Mouse (Mus musculus): ENCODE measurements around the gene Ythdf2.
"Not testable (repeated sequence)": the region's sequence is repeated elsewhere in the genome, so short reads cannot be mapped to it uniquely, and the experiment has no call there.

Ythdf2 gene

DNA sequence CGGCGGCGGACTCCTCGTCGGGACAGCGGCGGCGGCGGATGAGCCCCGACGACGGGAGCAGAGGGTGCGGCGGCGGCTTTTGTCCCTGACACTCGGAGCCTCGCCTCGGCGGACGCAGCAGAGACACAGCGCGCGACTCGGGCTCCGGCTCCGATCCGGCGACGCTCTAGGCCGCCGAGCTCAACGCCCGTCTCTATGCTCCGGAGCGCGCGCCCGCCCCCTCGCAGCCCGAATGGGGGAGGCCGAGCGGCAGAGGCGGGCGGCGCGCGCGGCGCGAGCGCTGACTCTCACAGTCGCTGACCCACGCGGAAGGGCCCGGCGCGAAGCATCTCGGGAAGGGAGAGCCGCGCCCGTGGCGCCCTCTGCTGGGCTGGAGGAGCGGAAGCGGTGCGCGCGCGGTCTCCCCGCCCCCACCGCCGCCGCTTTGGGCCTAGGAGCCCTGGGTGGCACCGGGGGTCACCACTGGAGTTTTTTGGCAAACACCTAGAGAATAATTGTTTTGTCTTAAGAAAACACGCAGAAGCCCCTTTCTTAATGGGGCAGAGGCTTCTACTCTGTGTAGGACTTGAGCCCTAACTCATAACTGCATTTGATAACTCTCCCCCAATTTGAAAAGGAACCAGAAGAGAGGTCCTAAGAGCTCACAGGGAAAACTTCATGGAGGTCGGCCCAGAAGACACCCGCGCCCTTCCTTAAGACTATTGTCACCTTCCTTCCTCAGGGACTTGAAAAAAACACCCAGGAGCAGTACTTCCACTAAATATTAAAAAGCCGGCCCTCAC lies at the start of gene Ythdf2:
Gene Ythdf2, minus strand, starts transcription at position 351 of the 782 bp plus-strand sequence.
- DNase-seq (ENCODE audit: low spot score), result peak; percentile 98

DNA sequence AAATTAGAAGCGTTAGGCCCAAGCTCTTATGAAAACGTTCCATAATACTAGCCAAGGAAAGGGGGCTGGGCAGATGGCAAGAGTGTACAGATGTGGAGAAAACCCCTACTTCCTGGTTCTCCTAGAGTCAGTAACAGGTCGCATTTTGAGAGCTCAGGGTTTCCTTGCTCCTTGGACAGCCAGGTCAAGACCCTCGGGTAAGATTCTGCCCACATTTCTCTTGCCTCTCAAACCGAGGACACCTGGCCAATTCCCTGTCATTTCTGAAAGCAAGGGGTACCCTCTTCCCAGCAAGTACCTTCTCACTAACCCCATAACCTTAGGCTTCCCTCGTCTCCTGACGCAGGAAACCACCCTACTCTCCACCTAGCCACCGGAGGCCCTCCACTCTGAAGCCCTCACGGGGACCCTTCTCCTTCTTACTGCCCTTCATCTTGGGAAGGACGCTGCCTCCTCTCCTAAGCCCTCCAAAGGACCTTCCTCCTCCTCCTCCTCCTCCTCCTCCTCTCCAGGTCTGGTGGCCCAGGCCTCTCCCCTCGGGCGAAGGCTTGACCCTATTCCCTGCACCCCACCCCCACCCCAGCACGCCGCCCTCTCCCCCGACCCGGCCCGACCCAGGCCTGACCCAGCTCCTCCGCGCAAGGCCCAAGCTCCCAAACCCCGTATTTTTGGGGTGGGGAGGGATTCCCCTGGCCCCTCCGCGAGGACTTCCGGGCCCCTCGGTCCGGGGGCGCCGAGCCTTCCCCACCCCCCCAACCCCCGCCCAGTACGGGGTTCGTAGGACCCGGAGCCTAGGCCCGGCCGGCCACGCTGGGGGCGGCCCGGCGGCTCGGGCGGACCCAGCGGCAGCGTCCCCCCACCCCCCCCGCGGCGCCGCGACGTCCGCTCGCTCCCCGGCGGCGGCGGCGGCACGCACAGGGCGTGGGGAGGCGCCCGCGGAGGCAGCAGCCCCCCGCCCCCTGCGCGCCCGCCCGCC lies 48.6 kb upstream of the Ythdf2 start:
- no peak for DNase-seq (ENCODE audit: low spot score)

DNA sequence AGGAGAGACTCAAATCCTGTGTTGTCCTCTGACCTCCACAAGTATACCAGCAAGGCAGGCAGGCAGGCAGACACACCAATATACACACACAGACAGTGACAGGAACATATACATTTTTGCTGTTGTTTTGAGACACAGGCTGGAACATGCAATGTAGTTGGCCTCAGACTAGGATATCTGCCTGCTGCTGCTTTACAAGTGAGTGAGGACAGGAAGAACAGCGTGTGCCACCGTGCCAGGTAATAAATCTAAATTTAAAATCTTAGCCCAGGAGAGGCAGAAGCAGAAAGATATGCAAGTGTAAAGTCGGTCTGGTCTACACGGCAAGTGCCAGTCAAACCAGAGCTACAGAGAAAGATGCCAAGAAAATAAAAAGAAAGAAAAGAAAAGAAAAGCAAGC lies 47.1 kb upstream of the Ythdf2 start:
- DNase-seq (ENCODE audit: low spot score), result no peak

DNA sequence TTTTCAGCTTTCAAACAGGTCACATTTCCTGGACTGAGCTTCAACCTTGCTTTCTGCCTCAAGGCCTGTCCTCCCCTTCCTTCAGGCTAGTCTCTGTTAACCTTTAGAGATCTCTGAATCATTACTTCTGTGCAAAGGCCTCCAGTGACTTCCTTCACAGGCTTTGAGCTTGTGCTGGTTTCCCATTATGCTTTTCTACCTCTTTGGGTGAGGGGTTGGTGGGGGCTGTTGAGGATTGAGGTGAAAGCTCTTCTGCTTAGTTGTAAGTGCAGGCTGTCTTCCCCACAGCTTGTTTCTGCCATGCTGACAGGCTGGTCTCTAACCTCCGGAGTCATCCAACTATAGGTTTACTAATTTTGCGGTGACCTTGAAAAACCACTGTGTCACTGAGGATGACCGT lies 44.3 kb upstream of the Ythdf2 start:
- DNase-seq (ENCODE audit: low spot score), result no peak

DNA sequence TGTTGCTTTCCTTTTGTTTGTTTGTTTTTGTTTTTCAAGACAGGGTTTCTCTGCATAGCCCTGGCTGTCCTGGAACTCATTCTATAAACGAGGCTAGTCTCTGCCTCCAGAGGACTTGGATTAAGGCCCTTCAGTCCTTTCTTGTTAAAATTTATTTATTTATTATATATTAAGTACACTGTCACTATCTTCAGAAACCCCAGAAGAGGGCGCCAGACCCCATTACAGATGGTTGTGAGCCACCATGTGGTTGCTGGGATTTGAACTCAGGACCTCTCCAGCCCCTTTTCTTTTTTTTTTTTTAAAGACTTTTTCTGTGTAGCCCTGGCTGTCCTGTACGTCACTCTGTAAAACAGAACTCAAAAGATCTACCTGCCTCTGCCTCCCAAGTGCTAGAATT lies 42.9 kb upstream of the Ythdf2 start:
- DNase-seq (ENCODE audit: low spot score), result no peak

DNA sequence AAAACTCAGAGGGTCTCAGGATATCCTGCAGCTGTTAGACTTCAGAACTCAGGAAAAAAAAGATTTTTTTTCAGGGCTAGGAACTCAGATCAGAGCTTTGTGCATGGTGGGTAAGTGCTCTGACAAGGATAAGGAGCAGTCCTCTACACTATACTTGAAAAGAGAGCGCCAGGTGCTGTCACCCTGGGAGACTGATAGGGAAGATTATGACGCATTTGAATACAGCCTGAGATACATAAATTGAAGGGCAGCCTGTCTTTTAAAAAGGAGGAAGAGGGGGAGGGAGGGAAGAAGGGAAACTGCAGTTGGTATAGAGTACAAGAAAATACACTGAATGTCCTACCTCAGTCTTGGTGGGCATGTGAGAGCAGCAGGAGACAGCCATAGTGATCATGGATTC lies 41.5 kb upstream of the Ythdf2 start:
- DNase-seq (ENCODE audit: low spot score), result no peak

DNA sequence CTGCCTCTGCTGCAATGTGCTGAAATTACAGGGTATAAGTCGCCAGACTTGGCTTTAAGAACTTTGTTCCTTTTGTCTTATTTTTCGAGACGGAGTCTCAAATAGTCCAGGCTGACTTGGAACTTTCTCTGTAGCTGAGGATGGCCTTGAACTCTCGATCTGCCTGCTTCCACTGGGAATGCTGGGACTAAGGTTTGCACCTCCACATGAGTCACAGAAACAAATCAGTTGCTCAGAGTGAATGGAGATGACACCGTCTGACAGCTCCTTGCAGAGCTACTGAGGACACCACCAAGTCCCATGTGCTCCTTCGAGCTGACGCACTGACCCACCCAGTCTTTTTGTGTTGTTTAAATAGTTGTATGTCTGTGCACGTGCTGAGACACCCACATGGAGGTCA lies 41.0 kb upstream of the Ythdf2 start:
- no peak for DNase-seq (ENCODE audit: low spot score)

DNA sequence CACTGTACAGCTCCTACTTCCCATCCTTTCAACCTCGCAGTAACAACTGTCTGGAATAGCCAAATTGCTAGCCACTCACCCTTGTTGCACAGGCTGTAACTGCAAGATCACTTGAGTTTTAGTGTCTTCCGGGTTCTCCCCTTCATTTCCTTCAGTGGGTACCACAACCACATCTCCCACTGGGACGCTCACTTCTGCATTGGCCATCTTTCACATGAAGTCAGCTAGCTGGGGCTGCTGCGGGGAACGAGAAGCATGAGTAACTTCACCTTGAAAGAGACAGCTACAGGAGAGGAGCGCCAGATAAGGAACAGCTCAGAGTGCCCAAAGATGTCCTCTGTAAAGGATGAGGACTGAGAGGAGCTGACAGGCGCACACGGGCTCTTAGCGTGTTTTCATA lies 39.5 kb upstream of the Ythdf2 start:
- no peak for DNase-seq (ENCODE audit: low spot score)

DNA sequence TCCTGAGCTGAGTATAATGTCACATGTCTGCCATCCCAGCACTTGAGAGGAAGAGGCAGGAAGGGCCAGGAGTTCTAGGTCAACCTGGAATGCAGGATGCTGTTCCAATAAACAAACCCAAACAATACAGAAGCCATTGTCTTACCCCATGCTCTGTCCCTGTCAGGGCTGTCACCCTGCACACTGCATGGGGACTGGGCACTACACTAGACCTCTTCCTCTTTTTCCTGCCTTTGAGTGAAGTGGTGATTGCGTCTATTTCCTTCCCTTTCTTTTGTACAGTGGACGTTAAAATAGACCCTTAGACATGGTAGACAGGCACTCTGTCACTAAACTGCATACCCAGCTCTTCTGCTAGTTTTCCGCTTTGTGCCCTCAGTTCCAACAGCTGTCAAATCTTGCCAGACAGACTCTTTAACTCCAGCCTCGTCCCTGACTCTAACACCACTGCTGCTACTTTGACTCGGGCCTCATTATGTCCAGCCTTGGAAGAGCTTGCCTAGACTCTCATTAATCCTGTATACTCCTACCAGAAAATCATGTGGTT lies 35.4 kb upstream of the Ythdf2 start:
- no peak for DNase-seq (ENCODE audit: low spot score)

DNA sequence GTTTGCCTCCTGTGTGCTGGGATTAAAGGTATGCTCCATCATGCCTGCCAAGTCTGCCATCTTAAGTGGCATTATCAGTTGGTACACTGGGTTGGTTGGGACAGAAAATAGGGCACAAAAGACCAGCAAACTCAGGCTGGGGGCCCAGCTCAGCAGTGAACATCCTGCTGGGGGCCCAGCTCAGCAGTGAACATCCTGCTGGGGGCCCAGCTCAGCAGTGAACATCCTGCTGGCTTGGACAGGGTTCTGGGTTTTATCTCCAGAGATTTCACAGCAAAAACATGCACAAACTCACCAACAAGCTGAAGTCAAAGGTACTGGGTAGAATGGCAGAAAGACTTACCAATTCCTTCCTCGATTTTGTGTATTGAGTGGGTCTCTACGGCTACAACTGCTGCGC lies 33.5 kb upstream of the Ythdf2 start:
- DNase-seq (ENCODE audit: low spot score), result no peak

DNA sequence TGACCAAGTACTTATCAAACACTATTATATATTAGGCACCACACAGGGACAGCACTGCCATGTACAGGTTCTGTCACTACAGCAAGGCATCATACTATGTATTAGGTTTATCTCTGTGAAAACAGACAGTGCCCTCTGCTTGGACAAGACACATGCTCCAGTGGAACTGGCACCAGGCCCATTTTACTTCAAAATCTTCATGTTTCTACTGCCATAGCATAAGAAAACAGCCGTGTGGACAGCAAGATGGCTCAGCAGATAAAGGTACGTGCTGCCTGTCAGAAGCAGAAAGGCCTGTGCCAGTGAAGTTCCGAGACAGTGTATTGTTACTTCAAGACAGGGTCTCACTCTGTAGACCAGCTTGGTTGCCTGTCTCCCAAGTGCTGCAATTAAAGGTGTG lies 29.1 kb upstream of the Ythdf2 start:
- no peak for DNase-seq (ENCODE audit: low spot score)

DNA sequence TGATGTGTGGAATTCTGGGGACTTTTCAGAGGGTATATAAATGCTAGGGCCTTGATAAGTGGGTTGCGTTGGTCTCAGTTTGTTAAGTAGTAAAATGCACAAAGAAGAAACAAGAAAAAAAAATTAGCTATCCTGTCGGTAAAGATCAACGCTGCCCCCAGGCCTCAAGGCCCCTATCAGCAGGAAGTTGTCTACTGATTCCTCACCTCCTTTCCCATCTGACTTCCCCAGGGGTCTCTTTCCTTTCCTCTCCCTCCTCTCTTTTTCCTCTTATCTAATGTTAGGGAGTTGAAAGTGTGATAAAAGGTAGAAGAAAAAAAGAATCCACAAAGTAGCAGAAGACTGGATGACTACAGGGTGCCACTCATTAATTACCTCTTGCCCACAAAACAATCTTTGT lies 28.3 kb upstream of the Ythdf2 start:
- DNase-seq (ENCODE audit: low spot score), result no peak

DNA sequence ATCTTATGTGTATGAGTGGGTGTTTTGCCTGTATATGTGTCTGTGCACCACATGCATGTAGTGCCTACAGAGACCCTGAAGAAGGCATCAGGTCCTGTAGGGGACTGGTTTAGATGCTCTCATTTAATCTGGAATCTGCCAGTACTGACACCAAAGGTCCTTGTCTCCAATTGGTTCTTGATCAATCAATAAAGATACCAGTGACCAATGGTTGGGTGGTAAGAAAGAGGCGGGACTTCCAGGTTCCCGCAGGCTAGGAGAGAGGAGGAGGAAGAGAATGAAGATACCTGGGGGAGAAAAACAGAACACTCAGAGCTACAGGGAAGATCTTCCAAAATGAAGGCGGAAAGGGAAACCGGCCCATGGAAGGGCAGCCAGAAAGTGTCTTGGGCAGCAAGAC lies 26.3 kb upstream of the Ythdf2 start:
- DNase-seq (ENCODE audit: low spot score), result no peak

DNA sequence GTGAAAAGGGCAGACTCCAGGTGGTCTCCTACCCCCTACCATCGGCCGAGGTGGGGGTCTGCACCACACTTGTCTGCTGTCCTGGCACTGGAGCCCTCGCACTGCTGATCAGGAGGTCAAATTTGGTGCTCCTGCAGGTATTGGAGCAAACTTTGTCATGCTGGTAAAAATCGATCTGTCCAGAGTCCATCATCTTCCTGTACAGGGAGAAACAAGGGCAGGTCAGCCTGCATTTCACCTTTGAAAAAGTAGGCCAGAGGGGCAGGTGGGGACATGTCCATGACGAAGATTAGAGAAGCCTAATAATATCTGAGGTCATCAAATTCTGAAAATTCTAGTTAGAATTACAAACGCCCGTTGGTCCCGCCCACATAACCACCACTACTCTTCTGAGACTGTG lies 22.6 kb upstream of the Ythdf2 start:
- DNase-seq (ENCODE audit: low spot score), result no peak

DNA sequence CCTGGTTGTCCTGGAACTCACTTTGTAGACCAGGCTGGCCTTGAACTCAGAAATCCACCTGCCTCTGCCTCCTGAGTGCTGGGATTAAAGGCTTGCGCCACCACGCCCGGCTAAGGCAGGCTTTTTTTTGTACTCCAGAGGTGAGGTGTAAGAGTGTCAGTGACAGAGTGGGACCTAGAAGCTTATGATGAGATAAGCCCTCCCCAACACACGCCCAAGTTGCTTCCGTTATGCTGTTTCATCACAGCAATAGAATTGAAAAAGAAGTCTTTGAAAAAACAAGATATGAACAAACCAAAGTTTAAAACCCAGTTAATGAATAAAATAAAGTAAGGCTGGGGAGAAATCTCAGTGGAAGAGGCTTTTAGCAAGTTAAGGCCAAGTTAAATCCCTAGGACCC lies 18.3 kb upstream of the Ythdf2 start:
- no peak for DNase-seq (ENCODE audit: low spot score)

DNA sequence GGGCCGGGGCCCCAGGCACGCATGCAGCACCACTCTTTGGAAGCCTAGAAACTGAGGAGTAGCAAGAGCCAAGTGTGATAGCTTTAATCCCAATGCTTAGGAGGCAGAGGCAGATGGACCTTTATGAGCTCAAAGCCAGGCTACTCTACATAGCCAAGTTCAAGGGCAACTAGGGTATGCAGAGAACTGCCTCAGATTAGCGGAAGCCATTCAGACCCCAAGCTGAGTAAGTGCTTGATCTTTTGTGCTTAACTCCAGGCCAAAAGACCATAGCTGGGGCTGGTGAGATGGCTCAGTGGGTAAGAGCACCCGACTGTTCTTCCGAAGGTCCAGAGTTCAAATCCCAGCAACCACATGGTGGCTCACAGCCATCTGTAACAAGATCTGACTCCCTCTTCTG lies 9.9 kb upstream of the Ythdf2 start:
- not testable (repeated sequence) for DNase-seq (ENCODE audit: low spot score)

DNA sequence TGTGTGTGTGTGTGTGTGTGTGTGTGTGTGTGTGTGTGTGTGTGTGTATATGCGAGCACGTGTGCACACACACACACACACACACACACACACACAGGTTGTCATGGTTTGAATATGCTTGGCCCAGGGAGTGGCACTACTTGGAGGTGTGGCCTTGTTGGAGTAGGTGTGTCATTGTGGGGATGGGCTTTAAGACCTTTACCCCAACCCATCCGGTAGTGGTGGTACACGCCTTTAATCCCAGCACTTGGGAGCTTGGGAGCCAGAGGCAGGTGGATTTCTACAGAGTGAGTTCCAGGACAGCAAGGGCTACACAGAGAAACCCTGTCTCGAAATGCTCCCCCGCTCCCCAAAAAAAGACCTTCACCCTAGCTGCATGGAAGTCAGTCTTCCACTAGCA lies 6.3 kb upstream of the Ythdf2 start:
- DNase-seq (ENCODE audit: low spot score), result not testable (repeated sequence)

DNA sequence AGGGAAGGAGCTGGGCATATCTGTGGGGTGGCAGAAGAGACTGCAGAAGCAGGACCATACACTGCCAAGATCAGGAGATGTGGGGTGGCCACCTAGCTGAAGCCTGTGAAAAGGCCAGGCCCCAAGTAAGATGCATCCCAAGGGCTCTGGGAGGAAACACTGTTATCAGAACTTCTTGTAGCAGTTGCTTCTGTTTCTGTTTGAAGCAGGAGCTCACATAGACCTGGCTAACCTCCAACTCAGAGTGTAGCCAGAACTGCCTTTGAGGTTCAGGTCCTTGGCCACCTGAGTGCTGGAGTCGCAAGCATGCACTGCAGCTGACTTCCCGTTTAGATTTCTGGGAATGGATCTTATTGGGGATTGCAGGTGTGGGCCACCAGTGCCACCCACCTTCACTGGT lies 5.7 kb upstream of the Ythdf2 start:
- no peak for DNase-seq (ENCODE audit: low spot score)

DNA sequence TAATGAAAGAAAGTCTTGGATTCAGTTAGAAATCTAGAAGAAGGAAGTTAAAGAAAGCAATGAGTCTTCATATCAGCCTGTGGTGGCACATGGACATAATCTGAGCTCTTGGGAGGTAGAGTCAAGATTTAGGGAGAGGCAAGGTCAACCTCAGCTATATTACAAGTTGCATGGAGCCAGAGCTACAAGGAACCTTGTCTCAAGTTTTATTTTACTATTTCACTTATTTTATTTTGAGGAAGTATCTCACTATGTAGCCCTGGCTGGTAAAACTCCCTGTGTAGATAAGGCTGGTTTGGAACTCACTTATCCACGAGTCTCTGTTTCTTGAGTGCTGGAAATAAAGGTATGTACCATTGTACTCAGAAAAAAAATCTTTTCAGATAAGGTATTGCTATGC lies 4.5 kb upstream of the Ythdf2 start:
- no peak for DNase-seq (ENCODE audit: low spot score)

DNA sequence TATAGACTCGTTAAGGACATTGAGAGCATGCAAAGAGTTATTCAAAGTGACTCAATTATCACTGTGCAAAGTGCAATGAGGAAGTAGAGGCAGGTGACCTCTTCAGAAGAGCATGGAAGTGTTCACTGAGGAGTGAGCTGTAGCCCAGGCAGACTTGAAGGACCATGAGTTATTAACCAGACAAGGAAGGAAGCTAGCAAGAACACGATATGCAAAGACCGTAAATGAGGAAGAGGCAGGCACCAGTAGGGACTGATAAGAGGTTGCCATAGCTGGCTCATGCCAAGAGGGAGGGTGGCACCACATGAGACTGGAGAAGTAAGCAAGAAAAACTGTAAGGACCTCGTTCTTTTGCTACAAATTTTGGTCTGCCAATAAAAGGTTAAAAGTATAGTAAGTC lies 2.7 kb upstream of the Ythdf2 start:
- DNase-seq (ENCODE audit: low spot score), result no peak

DNA sequence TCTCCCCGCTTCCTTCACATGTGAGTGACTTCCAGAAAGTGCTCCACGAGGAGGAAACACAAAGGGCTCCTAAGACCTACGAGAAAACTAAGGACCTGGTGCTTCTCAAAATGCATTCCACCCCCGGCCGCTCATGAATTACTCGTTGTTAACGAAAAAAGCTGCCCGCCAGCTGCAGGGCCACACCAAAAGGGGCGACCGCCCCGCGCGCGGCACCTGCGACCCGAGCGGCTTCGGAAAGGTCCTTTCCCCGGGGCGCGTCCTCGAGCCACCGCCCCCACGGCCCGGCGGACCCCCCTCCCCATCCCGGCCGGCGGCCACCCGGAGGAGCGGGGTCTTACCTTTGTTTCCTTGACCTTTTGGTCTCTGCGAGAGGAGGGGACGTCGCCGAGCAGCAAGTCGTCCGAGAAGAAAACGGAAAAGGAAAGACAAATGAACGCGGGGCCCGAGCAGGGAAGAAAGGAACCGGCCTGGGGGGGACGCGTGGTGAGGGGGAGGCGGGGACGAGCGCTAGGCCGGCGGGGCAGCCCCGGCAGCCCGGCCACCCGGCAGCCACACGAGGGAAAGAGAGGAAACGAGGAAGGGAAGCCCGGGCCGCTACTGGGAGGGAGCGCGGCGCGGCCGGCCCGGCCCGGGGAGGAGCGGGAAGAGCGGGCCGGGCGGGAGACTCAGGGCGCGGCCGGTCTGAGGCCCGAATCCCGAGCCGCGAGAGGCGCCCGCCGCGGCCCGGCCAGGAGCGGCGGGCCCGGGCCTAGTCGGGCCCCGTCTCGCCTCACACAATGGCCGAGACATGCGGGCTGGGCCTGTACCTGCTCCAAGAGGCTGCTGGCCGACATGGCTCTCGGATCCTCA lies 786 bp downstream of the Ythdf2 start:
- DNase-seq (ENCODE audit: low spot score), result peak; percentile 68

DNA sequence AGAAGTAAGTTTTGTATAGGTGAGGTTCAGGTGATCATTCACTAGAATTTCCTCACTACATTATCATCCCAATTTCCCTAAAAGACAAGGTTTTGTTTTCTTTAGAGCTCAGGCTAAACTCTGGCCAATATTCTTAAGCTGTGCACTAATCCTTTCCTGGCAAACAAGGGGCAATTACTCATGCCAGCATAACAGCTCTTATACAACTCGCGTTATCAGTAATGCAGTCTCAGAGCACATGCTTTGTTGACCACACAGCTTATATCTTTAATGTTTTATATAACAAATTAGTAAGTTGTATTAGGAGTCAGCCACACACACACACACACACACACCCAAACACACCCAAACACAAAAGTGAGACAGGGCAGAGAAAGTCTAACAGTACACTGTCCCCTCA lies 1.8 kb downstream of the Ythdf2 start:
- no peak for DNase-seq (ENCODE audit: low spot score)

Measured in testis, postnatal 10 days (tissue).